In genomic region chr3:138649699-138650098, GRCm38 (mm10) we compare ENCODE assay signal across 27 mouse cellular contexts.
A peak's percentile ranks its signal among the peaks of the same experiment; 100 is the strongest.
DNase-seq lines count a peak whose midpoint lies in the region; ATAC-seq and TF ChIP-seq lines count a peak whose summit lies in the region.
"Had no signal": no experiment of that assay in that cellular context is flagged by ENCODE, and none has a peak within 500 bp of the region (broad histone marks: within the 10 kb centered on the region; RNA-seq: fewer than 3 reads in every experiment).

No protein-coding gene starts in this region.

- intact Hi-C loops in heart, postnatal 10 days (cut with DNase I) = loop anchor here (10.0 kb wide), 1 partner anchor 545 kb away; no protein-coding TSS in a partner anchor

- H3K9ac ChIP-seq in heart, embryonic 11.5 days (ENCODE audit: low read depth, low read length) = no peak overlapping the region
- H3K9ac ChIP-seq: forebrain, postnatal 0 days; heart, embryonic 12.5 days; heart, embryonic 15.5 days; hindbrain, embryonic 14.5 days; intestine, embryonic 15.5 days had no signal

- 60% methylated on average over 6 of the region's 6 CpGs for WGBS in thymus, adult 2 months
- WGBS in heart, embryonic 11.5 days (ENCODE audit: insufficient replicate concordance) = 85% methylated on average over 6 of the region's 6 CpGs

- H3K36me3 ChIP-seq in thymus, adult 2 months (ENCODE audit: control insufficient read depth, insufficient read depth, low read length) = no peaks in the 10 kb centered on the region
- no peaks in the 10 kb centered on the region for H3K36me3 ChIP-seq in heart, embryonic 11.5 days (ENCODE audit: control insufficient read depth, insufficient read depth, low read length)
- H3K36me3 ChIP-seq: forebrain, embryonic 10.5 days; heart, embryonic 12.5 days; heart, embryonic 15.5 days; intestine, embryonic 15.5 days had no signal

- no peaks in the 10 kb centered on the region for H3K9me3 ChIP-seq in heart, embryonic 11.5 days (replicated peaks; ENCODE audit: control insufficient read depth, low read length)
- H3K9me3 ChIP-seq: heart, embryonic 15.5 days; intestine, embryonic 15.5 days had no signal

- TF ChIP-seq CTCF in thymus, adult 2 months (IDR thresholded peaks at IDR 0.05; ENCODE audit: borderline replicate concordance, control insufficient read depth, extremely low read depth, insufficient read depth, low read length, poor library complexity) = no peak

- no peak for ATAC-seq in heart, embryonic 11.5 days (replicated peaks; ENCODE audit: insufficient number of reproducible peaks, low FRiP score, low TSS enrichment)
- ATAC-seq: forebrain, embryonic 14.5 days; forebrain, postnatal 0 days; hindbrain, postnatal 0 days; intestine, embryonic 15.5 days had no signal

- H3K4me2 ChIP-seq in heart, embryonic 11.5 days = no peak overlapping the region
- H3K4me2 ChIP-seq: heart, embryonic 12.5 days; heart, embryonic 15.5 days; hindbrain, embryonic 14.5 days; intestine, embryonic 15.5 days had no signal

- DNase-seq in thymus, adult 2 months = peak; percentile 14
- DNase-seq in thymus, postnatal 0 days (ENCODE audit: low spot score) = no peak
- peak; percentile 35 for DNase-seq in CD4-positive, CD25-positive, alpha-beta regulatory T cell, adult 2 months (ENCODE audit: low read depth, low spot score)
- peak; percentile 12 for DNase-seq in induced T-regulatory cell, adult 2 months (ENCODE audit: low read depth)
- DNase-seq in heart, postnatal 10 days = no peak
- no peak for DNase-seq in spleen, postnatal 14 days (ENCODE audit: low spot score in 2 of 2)
- DNase-seq: adrenal gland, adult 2 months; adrenal gland, postnatal 14 days; B cell, adult 2 months; cerebellum, adult 11-12 months; cerebellum, adult 8-10 months; cerebellum, postnatal 10 days; cerebellum, postnatal 36 days; embryo, embryonic 11 days; forebrain, postnatal 0 days; gastrocnemius, adult 2 months; gastrocnemius, postnatal 14 days; heart, postnatal 14 days; heart, postnatal 4 days had no signal

- H3K4me1 ChIP-seq in thymus, adult 2 months (replicated peaks; ENCODE audit: control insufficient read depth, insufficient read depth, low read length) = peaks cover 8% of the 10 kb centered on the region
- H3K4me1 ChIP-seq in heart, embryonic 11.5 days (ENCODE audit: control insufficient read depth, insufficient read depth, low read length) = no peaks in the 10 kb centered on the region

- no peaks in the 10 kb centered on the region for H3K27me3 ChIP-seq in thymus, adult 2 months (ENCODE audit: control insufficient read depth, insufficient read depth, low read length)
- no peaks in the 10 kb centered on the region for H3K27me3 ChIP-seq in heart, embryonic 11.5 days (ENCODE audit: control insufficient read depth, insufficient read depth, low read length)
- H3K27me3 ChIP-seq: heart, embryonic 12.5 days; heart, embryonic 15.5 days; intestine, embryonic 15.5 days had no signal

- TF ChIP-seq POLR2A in thymus, adult 2 months (IDR thresholded peaks at IDR 0.05; ENCODE audit: control insufficient read depth, extremely low read depth, insufficient read depth, low read length, poor library complexity) = no peak

- H3K27ac ChIP-seq in thymus, adult 2 months (ENCODE audit: control insufficient read depth, insufficient read depth, low read length) = no peak overlapping the region
- no peak overlapping the region for H3K27ac ChIP-seq in heart, embryonic 11.5 days (ENCODE audit: low read depth, low read length)
- H3K27ac ChIP-seq: forebrain, embryonic 10.5 days; gastrocnemius, adult 2 months; heart, embryonic 15.5 days; hindbrain, embryonic 14.5 days; hindbrain, postnatal 0 days; intestine, embryonic 15.5 days had no signal

- no peak overlapping the region for H3K4me3 ChIP-seq in thymus, adult 2 months (ENCODE audit: control insufficient read depth, insufficient read depth, low read length)
- no peak overlapping the region for H3K4me3 ChIP-seq in heart, embryonic 11.5 days (ENCODE audit: low read depth, low read length)
- H3K4me3 ChIP-seq: forebrain, embryonic 10.5 days; gastrocnemius, adult 2 months; heart, embryonic 12.5 days; heart, embryonic 15.5 days; intestine, embryonic 15.5 days had no signal

Comparison
In these comparisons a context has a peak if more than half of its experiments do, and no peak if none do; other contexts are left out.
1. DNase-seq: peak in thymus, adult 2 months (single experiment), CD4-positive, CD25-positive, alpha-beta regulatory T cell, adult 2 months (single experiment) and induced T-regulatory cell, adult 2 months (single experiment); none in thymus, postnatal 0 days (single experiment), heart, postnatal 10 days (0 of 2) and spleen, postnatal 14 days (0 of 2).